Mouse (Mus musculus): ENCODE measurements around the gene Zfp541.

GRCm38 (mm10) chr7:16120262-16120600 lies 58.6 kb downstream of the Zfp541 start:
- TF ChIP-seq POLR2A (IDR thresholded peaks at IDR 0.05; ENCODE audit: borderline replicate concordance, extremely low read depth, insufficient read depth, insufficient read length, poor library complexity, severe bottlenecking) (no peak), CTCF (IDR thresholded peaks at IDR 0.05; ENCODE audit: borderline replicate concordance, extremely low read depth, insufficient read depth, insufficient read length) (no peak)

Data from brain, embryonic 14.5 days (tissue).